Mouse (Mus musculus): ENCODE measurements at regions not wholly inside any gene's neighbourhood (a gene's known extent, or its start where the extent isn't known, plus 50 kb on each side); places are given as distances from the start of the nearest gene placed in this dataset.

- ATAC-seq = peak; percentile 72; the same call in 1 of the 2 replicates
Observed at GRCm38 (mm10) chr1:10771793-10772192, 642.1 kb upstream of the A830018L16Rik start.

GRCm38 (mm10) chr1:10794074-10794783 is 619.7 kb upstream of the A830018L16Rik start:
- H3K4me3 ChIP-seq (replicated peaks; ENCODE audit: low read length) = no peak overlapping the region
- no peak overlapping the region for H3K27ac ChIP-seq (ENCODE audit: low read length)
- H3K36me3 ChIP-seq (ENCODE audit: control insufficient read depth, insufficient read depth) = no peaks in the 10 kb centered on the region
- H3K4me2 ChIP-seq (ENCODE audit: low read length) = no peak overlapping the region
- H3K9ac ChIP-seq (replicated peaks; ENCODE audit: low read depth, low read length) = no peak overlapping the region
- H3K9me3 ChIP-seq (ENCODE audit: control insufficient read depth, low read length) = no peaks in the 10 kb centered on the region
- no peaks in the 10 kb centered on the region for H3K27me3 ChIP-seq (replicated peaks; ENCODE audit: control insufficient read depth, insufficient read depth, low read length)
- ATAC-seq = peak; percentile 68
- H3K4me1 ChIP-seq (replicated peaks; ENCODE audit: control insufficient read depth, insufficient read depth, low read length) = no peaks in the 10 kb centered on the region
- 15% methylated on average over 6 of the region's 6 CpGs for WGBS

More at GRCm38 (mm10) chr1:10771793-10772192, 642.1 kb upstream of the A830018L16Rik start:
- no peak overlapping the region for H3K4me2 ChIP-seq (ENCODE audit: low read length)
- H3K9ac ChIP-seq (replicated peaks; ENCODE audit: low read depth, low read length) = no peak overlapping the region
- H3K27me3 ChIP-seq (replicated peaks; ENCODE audit: control insufficient read depth, insufficient read depth, low read length) = no peaks in the 10 kb centered on the region
- no peak overlapping the region for H3K4me3 ChIP-seq (replicated peaks; ENCODE audit: low read length)
- WGBS = 58% methylated on average over 3 of the region's 3 CpGs
- H3K27ac ChIP-seq (ENCODE audit: low read length) = no peak overlapping the region
- no peaks in the 10 kb centered on the region for H3K9me3 ChIP-seq (ENCODE audit: control insufficient read depth, low read length)
- no peaks in the 10 kb centered on the region for H3K36me3 ChIP-seq (ENCODE audit: control insufficient read depth, insufficient read depth)
- no peaks in the 10 kb centered on the region for H3K4me1 ChIP-seq (replicated peaks; ENCODE audit: control insufficient read depth, insufficient read depth, low read length)

- no peaks in the 10 kb centered on the region for H3K4me1 ChIP-seq (replicated peaks; ENCODE audit: control insufficient read depth, insufficient read depth, low read length)
- no peaks in the 10 kb centered on the region for H3K27me3 ChIP-seq (replicated peaks; ENCODE audit: control insufficient read depth, insufficient read depth, low read length)
- H3K4me2 ChIP-seq (ENCODE audit: low read length) = no peak overlapping the region
- WGBS = 51% methylated on average over 6 of the region's 6 CpGs
- no peak overlapping the region for H3K4me3 ChIP-seq (replicated peaks; ENCODE audit: low read length)
- peak; percentile 66; the same call in 1 of the 2 replicates for ATAC-seq
- H3K27ac ChIP-seq (ENCODE audit: low read length) = no peak overlapping the region
- no peak overlapping the region for H3K9ac ChIP-seq (replicated peaks; ENCODE audit: low read depth, low read length)
- H3K9me3 ChIP-seq (ENCODE audit: control insufficient read depth, low read length) = 0 out of 2 replicates have a peak, but pooled peaks cover 2% of the 10 kb centered on the region
- H3K36me3 ChIP-seq (ENCODE audit: control insufficient read depth, insufficient read depth) = no peaks in the 10 kb centered on the region
Observed at GRCm38 (mm10) chr1:10835653-10836415, 578.1 kb upstream of the A830018L16Rik start.

- no peak overlapping the region for H3K4me3 ChIP-seq (replicated peaks; ENCODE audit: low read length)
- no peaks in the 10 kb centered on the region for H3K4me1 ChIP-seq (replicated peaks; ENCODE audit: control insufficient read depth, insufficient read depth, low read length)
- H3K9me3 ChIP-seq (ENCODE audit: control insufficient read depth, low read length) = 0 out of 2 replicates have a peak, but pooled peaks cover 2% of the 10 kb centered on the region
- ATAC-seq = no peak
- H3K36me3 ChIP-seq (ENCODE audit: control insufficient read depth, insufficient read depth) = no peaks in the 10 kb centered on the region
- H3K9ac ChIP-seq (replicated peaks; ENCODE audit: low read depth, low read length) = no peak overlapping the region
- no peak overlapping the region for H3K4me2 ChIP-seq (ENCODE audit: low read length)
- 83% methylated on average over 2 of the region's 2 CpGs for WGBS
- H3K27me3 ChIP-seq (replicated peaks; ENCODE audit: control insufficient read depth, insufficient read depth, low read length) = no peaks in the 10 kb centered on the region
- H3K27ac ChIP-seq (ENCODE audit: low read length) = no peak overlapping the region
Observed at GRCm38 (mm10) chr1:10837180-10837579, 576.7 kb upstream of the A830018L16Rik start.

- H3K4me3 ChIP-seq (replicated peaks; ENCODE audit: low read length) = no peak overlapping the region
- H3K9me3 ChIP-seq (ENCODE audit: control insufficient read depth, low read length) = no peaks in the 10 kb centered on the region
- no peaks in the 10 kb centered on the region for H3K36me3 ChIP-seq (ENCODE audit: control insufficient read depth, insufficient read depth)
- no peak overlapping the region for H3K4me2 ChIP-seq (ENCODE audit: low read length)
- no peaks in the 10 kb centered on the region for H3K4me1 ChIP-seq (replicated peaks; ENCODE audit: control insufficient read depth, insufficient read depth, low read length)
- WGBS = 86% methylated on average over 2 of the region's 2 CpGs
- no peak overlapping the region for H3K27ac ChIP-seq (ENCODE audit: low read length)
- no peak overlapping the region for H3K9ac ChIP-seq (replicated peaks; ENCODE audit: low read depth, low read length)
- no peak for ATAC-seq
- no peaks in the 10 kb centered on the region for H3K27me3 ChIP-seq (replicated peaks; ENCODE audit: control insufficient read depth, insufficient read depth, low read length)
Observed at GRCm38 (mm10) chr1:10852934-10853333, 561.0 kb upstream of the A830018L16Rik start.

GRCm38 (mm10) chr1:10854495-10854894 is 559.4 kb upstream of the A830018L16Rik start:
- H3K4me1 ChIP-seq (replicated peaks; ENCODE audit: control insufficient read depth, insufficient read depth, low read length) = no peaks in the 10 kb centered on the region
- H3K9ac ChIP-seq (replicated peaks; ENCODE audit: low read depth, low read length) = no peak overlapping the region
- H3K9me3 ChIP-seq (ENCODE audit: control insufficient read depth, low read length) = no peaks in the 10 kb centered on the region
- H3K36me3 ChIP-seq (ENCODE audit: control insufficient read depth, insufficient read depth) = no peaks in the 10 kb centered on the region
- no peak overlapping the region for H3K4me3 ChIP-seq (replicated peaks; ENCODE audit: low read length)
- no peaks in the 10 kb centered on the region for H3K27me3 ChIP-seq (replicated peaks; ENCODE audit: control insufficient read depth, insufficient read depth, low read length)
- no peak overlapping the region for H3K4me2 ChIP-seq (ENCODE audit: low read length)
- WGBS = 26% methylated on average over 1 of the region's 1 CpGs
- ATAC-seq = no peak
- no peak overlapping the region for H3K27ac ChIP-seq (ENCODE audit: low read length)

- 77% methylated on average over 5 of the region's 5 CpGs for WGBS
- H3K36me3 ChIP-seq (ENCODE audit: control insufficient read depth, insufficient read depth) = no peaks in the 10 kb centered on the region
- no peak overlapping the region for H3K4me3 ChIP-seq (replicated peaks; ENCODE audit: low read length)
- no peaks in the 10 kb centered on the region for H3K9me3 ChIP-seq (ENCODE audit: control insufficient read depth, low read length)
- H3K4me2 ChIP-seq (ENCODE audit: low read length) = no peak overlapping the region
- H3K4me1 ChIP-seq (replicated peaks; ENCODE audit: control insufficient read depth, insufficient read depth, low read length) = no peaks in the 10 kb centered on the region
- ATAC-seq = peak; percentile 89
- no peak overlapping the region for H3K27ac ChIP-seq (ENCODE audit: low read length)
- no peaks in the 10 kb centered on the region for H3K27me3 ChIP-seq (replicated peaks; ENCODE audit: control insufficient read depth, insufficient read depth, low read length)
- H3K9ac ChIP-seq (replicated peaks; ENCODE audit: low read depth, low read length) = no peak overlapping the region
Observed at GRCm38 (mm10) chr1:10871163-10871853, 542.6 kb upstream of the A830018L16Rik start.

- Histone ChIP-seq H3K36me3 (ENCODE audit: control insufficient read depth, insufficient read depth) (no peaks in the 10 kb centered on the region), H3K9me3 (ENCODE audit: control insufficient read depth, low read length) (no peaks in the 10 kb centered on the region), H3K27ac (ENCODE audit: low read length) (no peak overlapping the region), H3K4me2 (ENCODE audit: low read length) (no peak overlapping the region), H3K4me3 (replicated peaks; ENCODE audit: low read length) (no peak overlapping the region), H3K9ac (replicated peaks; ENCODE audit: low read depth, low read length) (no peak overlapping the region), H3K27me3 (replicated peaks; ENCODE audit: control insufficient read depth, insufficient read depth, low read length) (no peaks in the 10 kb centered on the region), H3K4me1 (replicated peaks; ENCODE audit: control insufficient read depth, insufficient read depth, low read length) (no peaks in the 10 kb centered on the region)
- no peak for ATAC-seq
Observed at GRCm38 (mm10) chr1:10872266-10872665, 541.6 kb upstream of the A830018L16Rik start.

GRCm38 (mm10) chr1:10872726-10873125 is 541.2 kb upstream of the A830018L16Rik start:
- Histone ChIP-seq H3K36me3 (ENCODE audit: control insufficient read depth, insufficient read depth) (no peaks in the 10 kb centered on the region), H3K9me3 (ENCODE audit: control insufficient read depth, low read length) (no peaks in the 10 kb centered on the region), H3K4me1 (replicated peaks; ENCODE audit: control insufficient read depth, insufficient read depth, low read length) (no peaks in the 10 kb centered on the region), H3K9ac (replicated peaks; ENCODE audit: low read depth, low read length) (no peak overlapping the region), H3K27ac (ENCODE audit: low read length) (no peak overlapping the region), H3K27me3 (replicated peaks; ENCODE audit: control insufficient read depth, insufficient read depth, low read length) (no peaks in the 10 kb centered on the region), H3K4me3 (replicated peaks; ENCODE audit: low read length) (no peak overlapping the region), H3K4me2 (ENCODE audit: low read length) (no peak overlapping the region)
- no peak for ATAC-seq
- 73% methylated on average over 2 of the region's 2 CpGs for WGBS

Data from forebrain, embryonic 16.5 days (tissue).